Mouse (Mus musculus) heart, postnatal 0 days (tissue): Measurements from ENCODE around the gene Exog. TPM values are rescaled to one million over a fixed set of nuclear protein-coding genes. Genes with fewer than 3 reads are reported as not detected.

ENCODE experiments used
- ATAC-seq: fragments of 200-750 bp; cut with Nextera tagmentation; 2 replicates; pipeline ENCODE4 v1.8.0; 2017; ENCODE audit warnings: low read depth, moderate number of reproducible peaks, moderate library complexity; ENCODE audit not compliant: insufficient read depth
- DNase-seq: peaks from one replicate; pipeline ENCODE4 v3.0.0-alpha.2; 2016; ENCODE audit warnings: low spot score
- H3K27ac ChIP-seq: fragments of 300-500 bp; sonication (generic); 2 replicates; pipeline ENCODE4 v1.5.1; 2014; ENCODE audit warnings: low read depth, mild to moderate bottlenecking
- H3K27me3 ChIP-seq: fragments of 300-500 bp; sonication (generic); 2 replicates; pipeline ENCODE4 v1.6.1; 2014; ENCODE audit warnings: low read length, mixed read lengths; ENCODE audit not compliant: control insufficient read depth, insufficient read depth
- H3K36me3 ChIP-seq: fragments of 300-500 bp; sonication (generic); replicated peaks from 2 replicates; pipeline ENCODE4 v1.6.1; 2014; ENCODE audit warnings: low read length, mixed read lengths; ENCODE audit not compliant: control insufficient read depth, insufficient read depth
- H3K4me1 ChIP-seq: fragments of 300-500 bp; sonication (generic); 2 replicates; pipeline ENCODE4 v1.6.1; 2014; ENCODE audit warnings: antibody characterized with exemption; ENCODE audit not compliant: control insufficient read depth, insufficient read depth
- H3K4me2 ChIP-seq: fragments of 300-500 bp; sonication (generic); 2 replicates; pipeline ENCODE4 v1.6.1; 2014; ENCODE audit warnings: low read depth, mild to moderate bottlenecking, low read length, moderate library complexity
- H3K4me3 ChIP-seq: fragments of 300-500 bp; sonication (generic); 2 replicates; pipeline ENCODE4 v1.5.1; 2014; ENCODE audit warnings: low read depth, low read length
- H3K9ac ChIP-seq: fragments of 300-500 bp; sonication (generic); replicated peaks from 2 replicates; pipeline ENCODE4 v1.6.1; 2014; ENCODE audit warnings: low read depth, low read length, mixed read lengths
- H3K9me3 ChIP-seq: fragments of 300-500 bp; sonication (generic); replicated peaks from 2 replicates; pipeline ENCODE4 v1.6.1; 2016; ENCODE audit warnings: low read length; ENCODE audit not compliant: control insufficient read depth
- CTCF ChIP-seq: IDR thresholded peaks from 2 replicates; pipeline ENCODE4 v1.5.1; 2016; ENCODE audit warnings: antibody characterized with exemption, control low read depth, low read depth
- EP300 ChIP-seq: IDR thresholded peaks from 2 replicates; pipeline ENCODE4 v1.6.1; 2016; ENCODE audit warnings: antibody characterized with exemption, low read depth
- WGBS: fragments of 180-500 bp; shearing (Covaris S2); extraction: QIAGEN DNeasy Blood & Tissue Kit; methylation state at CpG from one replicate; pipeline ENCODE4 v1.1.7; 2014; 5-methylcytosine and 5-hydroxymethylcytosine counted together
- polyA plus RNA-seq: library from polyadenylated mRNA; unstranded; fragments of >200 nt; fragmentation: Nextera tagmentation; extraction: Ambion mirVana; gene quantifications from 2 replicates; pipeline ENCODE4 v1.2.1, GENCODE M21; 2015
- total RNA-seq: library from RNA; depleted of rRNA; stranded (reverse); fragments of >200 nt; gene quantifications from 2 replicates; pipeline ENCODE4 v1.2.3, GENCODE M21; 2014; ENCODE audit warnings: low replicate concordance; rRNA removed

Exog gene
- total and polyA plus RNA-seq, 2 experiments from 2014 or later: 3.0 to 4.2 TPM

GRCm38 (mm10) chr9:119510902-119511301 lies 66.2 kb downstream of the Exog start:
- DNase-seq (no peak), ATAC-seq (0 out of 2 replicates have a peak, but pooled peaks have one; percentile 8)
- no peaks in the 10 kb centered on the region for H3K27me3 ChIP-seq
- H3K36me3 ChIP-seq: peaks cover 44% of the 10 kb centered on the region
- peaks cover 5% of the 10 kb centered on the region for H3K9me3 ChIP-seq
- TF ChIP-seq EP300: no peak
- no peak for TF ChIP-seq CTCF
- H3K27ac ChIP-seq: no peak overlapping the region
- WGBS: 53% methylated on average over 6 of the region's 6 CpGs
- H3K9ac ChIP-seq: no peak overlapping the region
- no peak overlapping the region for H3K4me3 ChIP-seq
- H3K4me1 ChIP-seq: no peaks in the 10 kb centered on the region
- H3K4me2 ChIP-seq: no peak overlapping the region

- Histone ChIP-seq H3K4me1 (peaks cover 9% of the 10 kb centered on the region), H3K4me3 (no peak overlapping the region), H3K9me3 (no peaks in the 10 kb centered on the region), H3K27me3 (no peaks in the 10 kb centered on the region), H3K27ac (no peak overlapping the region), H3K36me3 (peaks cover 45% of the 10 kb centered on the region), H3K9ac (no peak overlapping the region), H3K4me2 (no peak overlapping the region)
- WGBS: 80% methylated on average over 9 of the region's 9 CpGs
- no peak for DNase-seq
- TF ChIP-seq EP300 (no peak), CTCF (no peak)
- no peak for ATAC-seq
These were observed 68.2 kb downstream of the Exog start for GRCm38 (mm10) chr9:119512993-119513392.

GRCm38 (mm10) chr9:119513816-119514215 lies 69.1 kb downstream of the Exog start:
- DNase-seq (no peak), ATAC-seq (no peak)
- TF ChIP-seq CTCF (no peak), EP300 (no peak)
- Histone ChIP-seq H3K36me3 (peaks cover 45% of the 10 kb centered on the region), H3K9me3 (no peaks in the 10 kb centered on the region), H3K4me3 (no peak overlapping the region), H3K4me1 (peaks cover 9% of the 10 kb centered on the region), H3K4me2 (no peak overlapping the region), H3K27ac (no peak overlapping the region), H3K27me3 (no peaks in the 10 kb centered on the region), H3K9ac (no peak overlapping the region)
- 83% methylated on average over 8 of the region's 8 CpGs for WGBS

- 82% methylated on average over 8 of the region's 8 CpGs for WGBS
- H3K27me3 ChIP-seq: no peaks in the 10 kb centered on the region
- H3K9me3 ChIP-seq: no peaks in the 10 kb centered on the region
- DNase-seq: no peak
- no peak overlapping the region for H3K4me3 ChIP-seq
- peaks cover 43% of the 10 kb centered on the region for H3K36me3 ChIP-seq
- ATAC-seq: no peak
- no peak overlapping the region for H3K9ac ChIP-seq
- TF ChIP-seq EP300: no peak
- no peak for TF ChIP-seq CTCF
- H3K27ac ChIP-seq: no peak overlapping the region
- H3K4me1 ChIP-seq: peaks cover 9% of the 10 kb centered on the region
- H3K4me2 ChIP-seq: no peak overlapping the region
These were observed 70.2 kb downstream of the Exog start for GRCm38 (mm10) chr9:119514986-119515385.

Other genes starting within 250 kb of the Exog start
- not detected in 2 replicates for gene Slc22a13, start 235.8 kb upstream of the Exog start, total RNA-seq
- not detected in 2 replicates for gene Slc22a13, start 235.8 kb upstream of the Exog start, polyA plus RNA-seq
- 28.1 and 28.8 TPM in 2 replicates for gene Oxsr1, start 122.5 kb upstream of the Exog start, total RNA-seq
- gene Oxsr1, start 122.5 kb upstream of the Exog start, polyA plus RNA-seq: 6.4 and 6.7 TPM in 2 replicates
- gene Acaa1a, start 105.3 kb upstream of the Exog start, total RNA-seq: 179 and 206 TPM in 2 replicates
- gene Acaa1a, start 105.3 kb upstream of the Exog start, polyA plus RNA-seq: 89.1 and 89.8 TPM in 2 replicates
- gene Myd88, start 103.5 kb upstream of the Exog start, total RNA-seq: 9.7 and 14.3 TPM in 2 replicates
- 15.8 and 17.0 TPM in 2 replicates for gene Myd88, start 103.5 kb upstream of the Exog start, polyA plus RNA-seq
- 0.04 and 0.12 TPM in 2 replicates for gene Xylb, start 87.6 kb upstream of the Exog start, total RNA-seq
- gene Xylb, start 87.6 kb upstream of the Exog start, polyA plus RNA-seq: 0.26 and 0.46 TPM in 2 replicates
- gene Slc22a14, start 79.4 kb upstream of the Exog start, total RNA-seq: 0.19 TPM in 1 of 2 replicates, not detected in the other
- 0.08 and 0.11 TPM in 2 replicates for gene Slc22a14, start 79.4 kb upstream of the Exog start, polyA plus RNA-seq
- 4.3 and 6.6 TPM in 2 replicates for gene Acvr2b, start 42.8 kb upstream of the Exog start, total RNA-seq
- gene Acvr2b, start 42.8 kb upstream of the Exog start, polyA plus RNA-seq: 6.6 and 6.8 TPM in 2 replicates
- gene Scn5a, start 134.1 kb downstream of the Exog start, total RNA-seq: 82.7 and 96.1 TPM in 2 replicates
- 11.5 and 16.8 TPM in 2 replicates for gene Scn5a, start 134.1 kb downstream of the Exog start, polyA plus RNA-seq